Mouse (Mus musculus): ENCODE data around the gene Stoml1.
A peak's percentile ranks its signal among the peaks of the same experiment; 100 is the strongest.

The Stoml1 gene

GRCm38 (mm10) chr9:58272068-58272541, 19.1 kb downstream of the Stoml1 start:
- DNase-seq (ENCODE audit: low read depth, low spot score), result no peak

GRCm38 (mm10) chr9:58272855-58273254, 19.9 kb downstream of the Stoml1 start:
- no peak for DNase-seq (ENCODE audit: low read depth, low spot score)

- DNase-seq (ENCODE audit: low read depth, low spot score), result no peak
Observed at GRCm38 (mm10) chr9:58274101-58274604, 21.2 kb downstream of the Stoml1 start.

GRCm38 (mm10) chr9:58274626-58275025, 21.7 kb downstream of the Stoml1 start:
- DNase-seq (ENCODE audit: low read depth, low spot score), result no peak

- no peak for DNase-seq (ENCODE audit: low read depth, low spot score)
Observed at GRCm38 (mm10) chr9:58275115-58275774, 22.3 kb downstream of the Stoml1 start.

GRCm38 (mm10) chr9:58275797-58276196, 22.8 kb downstream of the Stoml1 start:
- no peak for DNase-seq (ENCODE audit: low read depth, low spot score)

- DNase-seq (ENCODE audit: low read depth, low spot score), result no peak
Observed at GRCm38 (mm10) chr9:58276346-58276745, 23.4 kb downstream of the Stoml1 start.

- no peak for DNase-seq (ENCODE audit: low read depth, low spot score)
Observed at GRCm38 (mm10) chr9:58278313-58278712, 25.3 kb downstream of the Stoml1 start.

GRCm38 (mm10) chr9:58278821-58279723, 26.1 kb downstream of the Stoml1 start:
- no peak for DNase-seq (ENCODE audit: low read depth, low spot score)

GRCm38 (mm10) chr9:58279780-58280179, 26.8 kb downstream of the Stoml1 start:
- DNase-seq (ENCODE audit: low read depth, low spot score), result no peak

GRCm38 (mm10) chr9:58280259-58281109, 27.5 kb downstream of the Stoml1 start:
- peak; percentile 78 for DNase-seq (ENCODE audit: low read depth, low spot score)

GRCm38 (mm10) chr9:58281597-58281996, 28.6 kb downstream of the Stoml1 start:
- DNase-seq (ENCODE audit: low read depth, low spot score), result no peak

GRCm38 (mm10) chr9:58283431-58283830, 30.5 kb downstream of the Stoml1 start:
- no peak for DNase-seq (ENCODE audit: low read depth, low spot score)

GRCm38 (mm10) chr9:58289090-58289489, 36.1 kb downstream of the Stoml1 start:
- no peak for DNase-seq (ENCODE audit: low read depth, low spot score)

- no peak for DNase-seq (ENCODE audit: low read depth, low spot score)
Observed at GRCm38 (mm10) chr9:58289901-58290300, 36.9 kb downstream of the Stoml1 start.

GRCm38 (mm10) chr9:58294527-58294926, 41.6 kb downstream of the Stoml1 start:
- DNase-seq (ENCODE audit: low read depth, low spot score), result no peak

- DNase-seq (ENCODE audit: low read depth, low spot score), result no peak
Observed at GRCm38 (mm10) chr9:58295345-58295744, 42.4 kb downstream of the Stoml1 start.

GRCm38 (mm10) chr9:58295766-58296361, 42.9 kb downstream of the Stoml1 start:
- no peak for DNase-seq (ENCODE audit: low read depth, low spot score)

GRCm38 (mm10) chr9:58297065-58297464, 44.1 kb downstream of the Stoml1 start:
- DNase-seq (ENCODE audit: low read depth, low spot score), result no peak

GRCm38 (mm10) chr9:58297961-58298477, 45.1 kb downstream of the Stoml1 start:
- DNase-seq (ENCODE audit: low read depth, low spot score), result no peak

GRCm38 (mm10) chr9:58299356-58299799, 46.4 kb downstream of the Stoml1 start:
- DNase-seq (ENCODE audit: low read depth, low spot score), result no peak

All from retina, adult 2 months (tissue).